Mouse (Mus musculus): ENCODE measurements at regions not wholly inside any gene's neighbourhood (a gene's known extent, or its start where the extent isn't known, plus 50 kb on each side); places are given as distances from the start of the nearest gene placed in this dataset.

GRCm38 (mm10) chr2:46512237-46513028, 1395.2 kb upstream of the Zeb2 start:
- ATAC-seq (ENCODE audit: insufficient read depth, low FRiP score, low TSS enrichment) (no peak), DNase-seq (ENCODE audit: low spot score) (no peak)

GRCm38 (mm10) chr2:46506951-46507350, 1389.8 kb upstream of the Zeb2 start:
- WGBS: 41% methylated on average over 1 of the region's 1 CpGs

More at GRCm38 (mm10) chr2:46512237-46513028, 1395.2 kb upstream of the Zeb2 start:
- H3K36me3 ChIP-seq (ENCODE audit: control insufficient read depth, insufficient read depth, low read length): no peaks in the 10 kb centered on the region
- H3K9me3 ChIP-seq (ENCODE audit: control insufficient read depth, low read length): no peaks in the 10 kb centered on the region
- WGBS: 75% methylated on average over 2 of the region's 2 CpGs
- no peak overlapping the region for H3K9ac ChIP-seq (ENCODE audit: low read length)
- H3K4me3 ChIP-seq (ENCODE audit: low read depth, low read length): no peak overlapping the region
- no peaks in the 10 kb centered on the region for H3K27me3 ChIP-seq (ENCODE audit: control insufficient read depth, insufficient read depth, low read length)
- H3K4me1 ChIP-seq (ENCODE audit: control insufficient read depth, insufficient read depth, low read length): no peaks in the 10 kb centered on the region
- H3K27ac ChIP-seq (ENCODE audit: low read depth, low read length): no peak overlapping the region
- H3K4me2 ChIP-seq (ENCODE audit: low read depth): no peak overlapping the region

GRCm38 (mm10) chr2:46503074-46503473, 1385.9 kb upstream of the Zeb2 start:
- no peak overlapping the region for H3K4me3 ChIP-seq (ENCODE audit: low read depth, low read length)
- H3K9ac ChIP-seq (ENCODE audit: low read length): no peak overlapping the region
- H3K27ac ChIP-seq (ENCODE audit: low read depth, low read length): no peak overlapping the region
- no peaks in the 10 kb centered on the region for H3K9me3 ChIP-seq (ENCODE audit: control insufficient read depth, low read length)
- no peaks in the 10 kb centered on the region for H3K27me3 ChIP-seq (ENCODE audit: control insufficient read depth, insufficient read depth, low read length)
- H3K4me1 ChIP-seq (ENCODE audit: control insufficient read depth, insufficient read depth, low read length): no peaks in the 10 kb centered on the region
- H3K4me2 ChIP-seq (ENCODE audit: low read depth): no peak overlapping the region
- no peaks in the 10 kb centered on the region for H3K36me3 ChIP-seq (ENCODE audit: control insufficient read depth, insufficient read depth, low read length)
- WGBS: 83% methylated on average over 2 of the region's 2 CpGs
- no peak for ATAC-seq (ENCODE audit: insufficient read depth, low FRiP score, low TSS enrichment)
- DNase-seq (ENCODE audit: low spot score): no peak

More at GRCm38 (mm10) chr2:46506951-46507350, 1389.8 kb upstream of the Zeb2 start:
- DNase-seq (ENCODE audit: low spot score): no peak
- Histone ChIP-seq H3K36me3 (ENCODE audit: control insufficient read depth, insufficient read depth, low read length) (no peaks in the 10 kb centered on the region), H3K9ac (ENCODE audit: low read length) (no peak overlapping the region), H3K27ac (ENCODE audit: low read depth, low read length) (no peak overlapping the region), H3K4me2 (ENCODE audit: low read depth) (no peak overlapping the region), H3K4me1 (ENCODE audit: control insufficient read depth, insufficient read depth, low read length) (no peaks in the 10 kb centered on the region), H3K4me3 (ENCODE audit: low read depth, low read length) (no peak overlapping the region), H3K27me3 (ENCODE audit: control insufficient read depth, insufficient read depth, low read length) (no peaks in the 10 kb centered on the region), H3K9me3 (ENCODE audit: control insufficient read depth, low read length) (no peaks in the 10 kb centered on the region)
- ATAC-seq (ENCODE audit: insufficient read depth, low FRiP score, low TSS enrichment): no peak

GRCm38 (mm10) chr2:46492299-46492698, 1375.1 kb upstream of the Zeb2 start:
- no peaks in the 10 kb centered on the region for H3K9me3 ChIP-seq (ENCODE audit: control insufficient read depth, low read length)
- H3K27ac ChIP-seq (ENCODE audit: low read depth, low read length): no peak overlapping the region
- H3K36me3 ChIP-seq (ENCODE audit: control insufficient read depth, insufficient read depth, low read length): no peaks in the 10 kb centered on the region
- no peak overlapping the region for H3K4me3 ChIP-seq (ENCODE audit: low read depth, low read length)
- H3K4me2 ChIP-seq (ENCODE audit: low read depth): no peak overlapping the region
- H3K9ac ChIP-seq (ENCODE audit: low read length): no peak overlapping the region
- no peaks in the 10 kb centered on the region for H3K4me1 ChIP-seq (ENCODE audit: control insufficient read depth, insufficient read depth, low read length)
- WGBS: 78% methylated on average over 2 of the region's 2 CpGs
- no peak for DNase-seq (ENCODE audit: low spot score)
- no peaks in the 10 kb centered on the region for H3K27me3 ChIP-seq (ENCODE audit: control insufficient read depth, insufficient read depth, low read length)
- no peak for ATAC-seq (ENCODE audit: insufficient read depth, low FRiP score, low TSS enrichment)

GRCm38 (mm10) chr2:46491081-46491480, 1373.9 kb upstream of the Zeb2 start:
- no peak for ATAC-seq (ENCODE audit: insufficient read depth, low FRiP score, low TSS enrichment)
- H3K4me3 ChIP-seq (ENCODE audit: low read depth, low read length): no peak overlapping the region
- 95% methylated on average over 2 of the region's 2 CpGs for WGBS

GRCm38 (mm10) chr2:46468936-46469629, 1351.9 kb upstream of the Zeb2 start:
- H3K4me2 ChIP-seq (ENCODE audit: low read depth): no peak overlapping the region
- no peaks in the 10 kb centered on the region for H3K36me3 ChIP-seq (ENCODE audit: control insufficient read depth, insufficient read depth, low read length)
- no peaks in the 10 kb centered on the region for H3K27me3 ChIP-seq (ENCODE audit: control insufficient read depth, insufficient read depth, low read length)
- ATAC-seq (ENCODE audit: insufficient read depth, low FRiP score, low TSS enrichment) (peak; percentile 27; the same call in 1 of the 2 replicates), DNase-seq (ENCODE audit: low spot score) (no peak)
- whole genome bisulfite sequencing: 76% methylated on average over 5 of the region's 5 CpGs
- H3K4me3 ChIP-seq (ENCODE audit: low read depth, low read length): no peak overlapping the region
- H3K4me1 ChIP-seq (ENCODE audit: control insufficient read depth, insufficient read depth, low read length): no peaks in the 10 kb centered on the region
- H3K9ac ChIP-seq (ENCODE audit: low read length): no peak overlapping the region
- H3K27ac ChIP-seq (ENCODE audit: low read depth, low read length): no peak overlapping the region
- no peaks in the 10 kb centered on the region for H3K9me3 ChIP-seq (ENCODE audit: control insufficient read depth, low read length)

More at GRCm38 (mm10) chr2:46491081-46491480, 1373.9 kb upstream of the Zeb2 start:
- no peak overlapping the region for H3K4me2 ChIP-seq (ENCODE audit: low read depth)
- no peak for DNase-seq (ENCODE audit: low spot score)
- no peaks in the 10 kb centered on the region for H3K4me1 ChIP-seq (ENCODE audit: control insufficient read depth, insufficient read depth, low read length)
- no peak overlapping the region for H3K27ac ChIP-seq (ENCODE audit: low read depth, low read length)
- H3K36me3 ChIP-seq (ENCODE audit: control insufficient read depth, insufficient read depth, low read length): no peaks in the 10 kb centered on the region
- no peaks in the 10 kb centered on the region for H3K27me3 ChIP-seq (ENCODE audit: control insufficient read depth, insufficient read depth, low read length)
- no peak overlapping the region for H3K9ac ChIP-seq (ENCODE audit: low read length)
- no peaks in the 10 kb centered on the region for H3K9me3 ChIP-seq (ENCODE audit: control insufficient read depth, low read length)

- Histone ChIP-seq H3K27me3 (ENCODE audit: control insufficient read depth, insufficient read depth, low read length) (no peaks in the 10 kb centered on the region), H3K9ac (ENCODE audit: low read length) (no peak overlapping the region), H3K4me1 (ENCODE audit: control insufficient read depth, insufficient read depth, low read length) (no peaks in the 10 kb centered on the region), H3K36me3 (ENCODE audit: control insufficient read depth, insufficient read depth, low read length) (no peaks in the 10 kb centered on the region), H3K4me2 (ENCODE audit: low read depth) (no peak overlapping the region), H3K4me3 (ENCODE audit: low read depth, low read length) (no peak overlapping the region), H3K27ac (ENCODE audit: low read depth, low read length) (no peak overlapping the region), H3K9me3 (ENCODE audit: control insufficient read depth, low read length) (no peaks in the 10 kb centered on the region)
- ATAC-seq (ENCODE audit: insufficient read depth, low FRiP score, low TSS enrichment): no peak
- WGBS: 63% methylated on average over 4 of the region's 4 CpGs
- peak; percentile 23 for DNase-seq (ENCODE audit: low spot score)
Measured at GRCm38 (mm10) chr2:46465389-46465788, 1348.2 kb upstream of the Zeb2 start.

GRCm38 (mm10) chr2:46464913-46465312, 1347.7 kb upstream of the Zeb2 start:
- no peak overlapping the region for H3K4me2 ChIP-seq (ENCODE audit: low read depth)
- H3K27ac ChIP-seq (ENCODE audit: low read depth, low read length): no peak overlapping the region
- no peaks in the 10 kb centered on the region for H3K4me1 ChIP-seq (ENCODE audit: control insufficient read depth, insufficient read depth, low read length)
- H3K4me3 ChIP-seq (ENCODE audit: low read depth, low read length): no peak overlapping the region
- no peaks in the 10 kb centered on the region for H3K9me3 ChIP-seq (ENCODE audit: control insufficient read depth, low read length)
- DNase-seq (ENCODE audit: low spot score) (no peak), ATAC-seq (ENCODE audit: insufficient read depth, low FRiP score, low TSS enrichment) (no peak)
- H3K9ac ChIP-seq (ENCODE audit: low read length): no peak overlapping the region
- WGBS: 76% methylated on average over 1 of the region's 1 CpGs
- no peaks in the 10 kb centered on the region for H3K36me3 ChIP-seq (ENCODE audit: control insufficient read depth, insufficient read depth, low read length)
- no peaks in the 10 kb centered on the region for H3K27me3 ChIP-seq (ENCODE audit: control insufficient read depth, insufficient read depth, low read length)

- ATAC-seq (ENCODE audit: insufficient read depth, low FRiP score, low TSS enrichment) (no peak), DNase-seq (ENCODE audit: low spot score) (no peak)
- H3K9ac ChIP-seq (ENCODE audit: low read length): no peak overlapping the region
- H3K27ac ChIP-seq (ENCODE audit: low read depth, low read length): no peak overlapping the region
- no peaks in the 10 kb centered on the region for H3K27me3 ChIP-seq (ENCODE audit: control insufficient read depth, insufficient read depth, low read length)
- no peak overlapping the region for H3K4me2 ChIP-seq (ENCODE audit: low read depth)
- no peak overlapping the region for H3K4me3 ChIP-seq (ENCODE audit: low read depth, low read length)
- no peaks in the 10 kb centered on the region for H3K9me3 ChIP-seq (ENCODE audit: control insufficient read depth, low read length)
- WGBS: 77% methylated on average over 2 of the region's 2 CpGs
- no peaks in the 10 kb centered on the region for H3K36me3 ChIP-seq (ENCODE audit: control insufficient read depth, insufficient read depth, low read length)
- no peaks in the 10 kb centered on the region for H3K4me1 ChIP-seq (ENCODE audit: control insufficient read depth, insufficient read depth, low read length)
Measured at GRCm38 (mm10) chr2:46462670-46463069, 1345.5 kb upstream of the Zeb2 start.
